Mouse (Mus musculus) liver, embryonic 14.5 days (tissue): Measurements from ENCODE around the gene Fbxo31.

Source experiments
- CTCF ChIP-seq: IDR thresholded peaks from 2 replicates; pipeline ENCODE4 v1.5.1; 2016; ENCODE audit warnings: antibody characterized with exemption, low read depth, control low read depth
- EP300 ChIP-seq: IDR thresholded peaks from 2 replicates; pipeline ENCODE4 v1.6.1; 2016; ENCODE audit warnings: antibody characterized with exemption, low read depth

DNA sequence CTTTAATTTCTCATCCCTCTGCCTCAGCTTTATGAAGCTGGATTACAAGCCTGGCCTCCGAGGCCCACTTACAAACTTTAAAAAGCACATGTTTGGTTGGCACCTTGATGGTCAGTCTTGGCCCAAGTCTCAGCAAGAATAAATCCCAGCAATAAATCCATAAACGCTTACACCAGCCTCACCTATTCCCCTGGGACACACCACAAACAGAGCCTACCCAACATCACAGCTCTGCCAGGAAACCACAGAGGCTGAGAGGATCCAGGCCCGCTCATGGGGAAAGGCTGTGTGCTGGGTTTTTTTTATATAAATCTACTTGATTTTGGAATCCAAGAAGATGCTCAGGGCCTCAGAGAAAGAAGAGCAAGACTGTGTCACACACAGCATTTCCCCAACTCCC is 2.9 kb downstream of the Fbxo31 start:
- TF ChIP-seq CTCF (no peak), EP300 (no peak)
